Mouse (Mus musculus): Measurements from ENCODE around the gene Bcas2.

Gene Bcas2

GRCm38 (mm10) chr3:103223752-103224151 lies 52.3 kb downstream of the Bcas2 start:
- DNase-seq = no peak

GRCm38 (mm10) chr3:103224231-103224765 lies 52.8 kb downstream of the Bcas2 start:
- no peak for DNase-seq

GRCm38 (mm10) chr3:103227729-103228128 lies 56.3 kb downstream of the Bcas2 start:
- no peak for DNase-seq

Data from lung, adult 18-20 months (tissue).